Mouse (Mus musculus): ENCODE results near the gene Kl. TPM values are rescaled to one million over a fixed set of nuclear protein-coding genes. Genes with fewer than 3 reads are reported as not detected.
A peak's percentile ranks its signal among the peaks of the same experiment; 100 is the strongest.

Kl gene
- polyA plus RNA-seq, 1 experiment from 2014 or later, result 0.42 TPM

DNA sequence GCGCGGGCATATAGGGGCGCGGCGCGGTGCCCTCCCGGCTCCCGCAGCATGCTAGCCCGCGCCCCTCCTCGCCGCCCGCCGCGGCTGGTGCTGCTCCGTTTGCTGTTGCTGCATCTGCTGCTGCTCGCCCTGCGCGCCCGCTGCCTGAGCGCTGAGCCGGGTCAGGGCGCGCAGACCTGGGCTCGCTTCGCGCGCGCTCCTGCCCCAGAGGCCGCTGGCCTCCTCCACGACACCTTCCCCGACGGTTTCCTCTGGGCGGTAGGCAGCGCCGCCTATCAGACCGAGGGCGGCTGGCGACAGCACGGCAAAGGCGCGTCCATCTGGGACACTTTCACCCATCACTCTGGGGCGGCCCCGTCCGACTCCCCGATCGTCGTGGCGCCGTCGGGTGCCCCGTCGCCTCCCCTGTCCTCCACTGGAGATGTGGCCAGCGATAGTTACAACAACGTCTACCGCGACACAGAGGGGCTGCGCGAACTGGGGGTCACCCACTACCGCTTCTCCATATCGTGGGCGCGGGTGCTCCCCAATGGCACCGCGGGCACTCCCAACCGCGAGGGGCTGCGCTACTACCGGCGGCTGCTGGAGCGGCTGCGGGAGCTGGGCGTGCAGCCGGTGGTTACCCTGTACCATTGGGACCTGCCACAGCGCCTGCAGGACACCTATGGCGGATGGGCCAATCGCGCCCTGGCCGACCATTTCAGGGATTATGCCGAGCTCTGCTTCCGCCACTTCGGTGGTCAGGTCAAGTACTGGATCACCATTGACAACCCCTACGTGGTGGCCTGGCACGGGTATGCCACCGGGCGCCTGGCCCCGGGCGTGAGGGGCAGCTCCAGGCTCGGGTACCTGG lies 488 bp downstream of the Kl start:
- Histone ChIP-seq H3K4me1 (ENCODE audit: control insufficient read depth, insufficient read depth, low read length) (0 out of 2 replicates have a peak, but pooled peaks cover 4% of the 10 kb centered on the region), H3K36me3 (ENCODE audit: control insufficient read depth, insufficient read depth, low read length) (no peaks in the 10 kb centered on the region), H3K9me3 (ENCODE audit: control insufficient read depth, low read length) (no peaks in the 10 kb centered on the region), H3K4me3 (ENCODE audit: low read depth, low read length) (peak overlapping the region; percentile 50), H3K27ac (replicated peaks; ENCODE audit: low read depth, low read length) (no peak overlapping the region), H3K27me3 (replicated peaks; ENCODE audit: control insufficient read depth, insufficient read depth, low read length) (peaks cover 38% of the 10 kb centered on the region), H3K9ac (ENCODE audit: low read depth, low read length) (peak overlapping the region; percentile 54), H3K4me2 (ENCODE audit: low read depth, low read length) (peak overlapping the region; percentile 80)
- 0% methylated on average over 19 of the region's 89 CpGs for WGBS
- DNase-seq (ENCODE audit: low spot score) (peak; percentile 39), ATAC-seq (ENCODE audit: low read depth) (peak; percentile 55; the same call in 1 of the 2 replicates)

DNA sequence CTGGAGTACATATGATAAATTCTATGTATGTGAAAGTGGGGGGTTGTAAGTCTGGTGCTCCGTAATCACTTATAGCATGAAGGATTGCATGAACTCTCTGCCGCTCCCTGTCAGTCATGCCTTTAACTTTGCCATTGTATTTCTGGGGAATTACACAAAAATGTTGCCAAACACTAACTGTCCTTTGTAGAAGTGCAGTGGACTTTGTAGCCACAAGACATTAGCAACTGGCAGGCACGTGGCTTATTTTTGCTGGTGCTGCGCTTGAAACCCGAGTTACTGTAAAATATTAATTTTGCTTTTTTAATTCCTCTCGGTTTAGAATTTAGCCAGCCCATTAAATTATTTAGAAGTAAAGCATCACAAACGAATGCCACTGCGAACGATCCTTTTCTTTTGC lies 2.4 kb downstream of the Kl start:
- Histone ChIP-seq H3K36me3 (ENCODE audit: control insufficient read depth, insufficient read depth, low read length) (no peaks in the 10 kb centered on the region), H3K4me3 (ENCODE audit: low read depth, low read length) (no peak overlapping the region), H3K27ac (replicated peaks; ENCODE audit: low read depth, low read length) (no peak overlapping the region), H3K9ac (ENCODE audit: low read depth, low read length) (no peak overlapping the region), H3K27me3 (replicated peaks; ENCODE audit: control insufficient read depth, insufficient read depth, low read length) (peaks cover 38% of the 10 kb centered on the region), H3K4me1 (ENCODE audit: control insufficient read depth, insufficient read depth, low read length) (0 out of 2 replicates have a peak, but pooled peaks cover 4% of the 10 kb centered on the region), H3K9me3 (ENCODE audit: control insufficient read depth, low read length) (no peaks in the 10 kb centered on the region), H3K4me2 (ENCODE audit: low read depth, low read length) (no peak overlapping the region)
- no peak for DNase-seq (ENCODE audit: low spot score)
- ATAC-seq (ENCODE audit: low read depth), result no peak
- WGBS, result 80% methylated on average over 9 of the region's 9 CpGs

DNA sequence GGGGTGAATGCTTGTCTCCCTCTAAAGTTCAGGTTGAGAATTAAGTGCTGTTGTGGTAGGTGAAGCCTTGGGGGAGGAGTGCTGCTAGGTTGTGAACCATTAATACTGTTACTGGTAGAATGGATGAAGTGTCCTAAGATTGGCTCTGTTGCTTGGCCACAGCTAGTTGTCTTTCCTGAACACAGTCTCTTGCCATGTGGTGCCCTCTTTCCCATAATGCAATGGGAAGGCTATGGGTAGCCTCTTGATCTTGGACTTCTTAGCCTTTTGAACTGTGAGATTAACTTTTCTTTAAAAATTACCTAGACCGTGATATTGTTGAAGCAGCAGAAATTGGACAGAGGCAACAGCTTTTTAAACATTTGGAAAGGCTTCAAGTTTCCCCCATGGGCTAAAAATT lies 7.5 kb downstream of the Kl start:
- H3K4me1 ChIP-seq (ENCODE audit: control insufficient read depth, insufficient read depth, low read length), result no peaks in the 10 kb centered on the region
- H3K36me3 ChIP-seq (ENCODE audit: control insufficient read depth, insufficient read depth, low read length), result no peaks in the 10 kb centered on the region
- H3K9me3 ChIP-seq (ENCODE audit: control insufficient read depth, low read length), result no peaks in the 10 kb centered on the region
- WGBS, result 66% methylated on average over 1 of the region's 1 CpGs
- no peak overlapping the region for H3K27ac ChIP-seq (replicated peaks; ENCODE audit: low read depth, low read length)
- H3K27me3 ChIP-seq (replicated peaks; ENCODE audit: control insufficient read depth, insufficient read depth, low read length), result no peaks in the 10 kb centered on the region
- DNase-seq (ENCODE audit: low spot score), result no peak
- ATAC-seq (ENCODE audit: low read depth), result no peak
- no peak overlapping the region for H3K4me2 ChIP-seq (ENCODE audit: low read depth, low read length)
- H3K9ac ChIP-seq (ENCODE audit: low read depth, low read length), result no peak overlapping the region
- H3K4me3 ChIP-seq (ENCODE audit: low read depth, low read length), result no peak overlapping the region

DNA sequence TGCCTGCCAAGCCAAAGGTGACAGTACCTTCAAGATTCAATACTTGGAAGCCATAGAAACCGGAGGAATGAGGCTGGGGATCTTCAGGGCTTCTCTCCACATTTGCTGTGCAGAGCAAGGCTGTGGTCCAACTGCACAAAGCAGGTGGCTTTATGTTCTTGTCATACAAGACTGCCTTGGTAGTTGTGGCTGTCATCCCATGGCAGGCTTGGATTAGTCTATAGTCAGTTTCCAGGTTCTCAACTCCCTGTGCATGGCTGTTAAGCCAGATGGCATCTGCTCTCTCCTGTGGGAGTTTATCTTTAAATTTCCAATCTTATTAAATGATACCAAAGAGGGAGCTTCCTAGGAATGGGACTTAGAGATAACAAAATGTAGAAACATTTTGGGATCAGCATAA lies 9.2 kb downstream of the Kl start:
- H3K4me3 ChIP-seq (ENCODE audit: low read depth, low read length), result no peak overlapping the region
- H3K4me2 ChIP-seq (ENCODE audit: low read depth, low read length), result no peak overlapping the region
- no peaks in the 10 kb centered on the region for H3K9me3 ChIP-seq (ENCODE audit: control insufficient read depth, low read length)
- H3K27ac ChIP-seq (replicated peaks; ENCODE audit: low read depth, low read length), result no peak overlapping the region
- no peak overlapping the region for H3K9ac ChIP-seq (ENCODE audit: low read depth, low read length)
- DNase-seq (ENCODE audit: low spot score) (no peak), ATAC-seq (ENCODE audit: low read depth) (no peak)
- H3K36me3 ChIP-seq (ENCODE audit: control insufficient read depth, insufficient read depth, low read length), result no peaks in the 10 kb centered on the region
- H3K4me1 ChIP-seq (ENCODE audit: control insufficient read depth, insufficient read depth, low read length), result no peaks in the 10 kb centered on the region
- H3K27me3 ChIP-seq (replicated peaks; ENCODE audit: control insufficient read depth, insufficient read depth, low read length), result no peaks in the 10 kb centered on the region
- 79% methylated on average over 1 of the region's 1 CpGs for WGBS

DNA sequence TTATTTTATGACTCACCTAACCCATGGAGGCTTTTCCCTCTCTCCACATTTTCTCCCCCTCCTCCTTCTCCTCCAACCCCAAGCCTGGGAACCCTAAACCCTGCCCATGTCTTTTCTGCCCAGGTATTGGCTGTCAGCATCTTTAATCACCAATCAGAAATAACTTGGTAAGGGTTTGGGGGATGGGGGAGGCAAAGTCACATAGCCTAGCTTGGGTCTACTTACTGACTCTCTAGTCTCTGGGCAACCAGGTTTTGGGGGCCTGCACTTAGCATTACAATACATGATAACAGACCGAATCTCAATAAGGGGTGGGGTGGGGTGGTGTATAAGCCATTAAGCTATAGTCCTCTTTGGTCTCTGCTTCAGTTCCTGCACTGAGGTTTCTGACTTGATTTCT lies 10.3 kb downstream of the Kl start:
- ATAC-seq (ENCODE audit: low read depth), result no peak
- Histone ChIP-seq H3K4me1 (ENCODE audit: control insufficient read depth, insufficient read depth, low read length) (no peaks in the 10 kb centered on the region), H3K27ac (replicated peaks; ENCODE audit: low read depth, low read length) (no peak overlapping the region), H3K4me2 (ENCODE audit: low read depth, low read length) (no peak overlapping the region), H3K27me3 (replicated peaks; ENCODE audit: control insufficient read depth, insufficient read depth, low read length) (no peaks in the 10 kb centered on the region), H3K4me3 (ENCODE audit: low read depth, low read length) (no peak overlapping the region), H3K36me3 (ENCODE audit: control insufficient read depth, insufficient read depth, low read length) (no peaks in the 10 kb centered on the region), H3K9me3 (ENCODE audit: control insufficient read depth, low read length) (no peaks in the 10 kb centered on the region), H3K9ac (ENCODE audit: low read depth, low read length) (no peak overlapping the region)
- DNase-seq (ENCODE audit: low spot score), result no peak
- 87% methylated on average over 1 of the region's 1 CpGs for WGBS

DNA sequence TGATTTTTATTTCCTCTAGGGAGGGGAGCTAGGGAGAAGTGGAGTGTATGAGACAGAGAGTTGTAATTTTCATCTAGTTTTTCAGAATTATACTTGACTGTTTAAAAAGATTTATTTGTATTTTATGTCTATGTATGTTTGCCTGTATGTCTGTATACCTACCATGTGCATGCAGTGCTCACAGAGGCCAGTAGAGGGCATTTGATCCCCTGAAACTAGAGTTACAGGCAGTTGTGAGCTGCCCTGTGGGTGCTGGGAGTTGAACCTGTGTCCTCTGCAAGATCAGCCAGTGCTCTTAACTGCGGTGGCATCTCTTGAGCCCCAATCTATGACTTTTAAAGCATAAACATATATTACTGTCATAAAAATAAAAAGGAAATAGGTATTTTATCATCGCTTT lies 15.5 kb downstream of the Kl start:
- Histone ChIP-seq H3K27ac (replicated peaks; ENCODE audit: low read depth, low read length) (no peak overlapping the region), H3K36me3 (ENCODE audit: control insufficient read depth, insufficient read depth, low read length) (no peaks in the 10 kb centered on the region), H3K9me3 (ENCODE audit: control insufficient read depth, low read length) (peaks cover 5% of the 10 kb centered on the region; the same call in 1 of the 2 replicates), H3K4me3 (ENCODE audit: low read depth, low read length) (no peak overlapping the region), H3K4me2 (ENCODE audit: low read depth, low read length) (no peak overlapping the region), H3K4me1 (ENCODE audit: control insufficient read depth, insufficient read depth, low read length) (no peaks in the 10 kb centered on the region; the same call in 1 of the 2 replicates), H3K27me3 (replicated peaks; ENCODE audit: control insufficient read depth, insufficient read depth, low read length) (no peaks in the 10 kb centered on the region), H3K9ac (ENCODE audit: low read depth, low read length) (no peak overlapping the region)
- ATAC-seq (ENCODE audit: low read depth), result no peak
- no peak for DNase-seq (ENCODE audit: low spot score)
- over 99% methylated on average over 2 of the region's 2 CpGs for whole genome bisulfite sequencing

DNA sequence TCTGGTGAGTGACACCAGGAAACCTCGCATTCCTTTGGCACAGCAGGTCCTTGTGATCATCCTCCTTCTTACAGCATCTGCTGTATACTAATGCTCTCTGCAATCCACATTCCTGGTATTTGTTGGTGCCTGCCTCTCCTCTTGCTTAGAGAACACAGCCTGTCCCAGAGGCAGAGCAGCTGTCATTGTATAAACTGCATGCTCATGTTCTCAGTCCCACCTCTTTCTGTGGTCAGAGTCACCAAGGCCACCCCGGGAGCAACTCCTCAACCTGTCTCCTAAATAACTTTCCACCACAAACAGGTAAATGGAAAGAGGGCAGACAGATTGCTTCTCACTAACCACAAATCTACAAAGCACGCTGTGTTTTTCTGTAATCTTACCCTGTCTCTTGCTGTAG lies 18.1 kb downstream of the Kl start:
- no peak overlapping the region for H3K27ac ChIP-seq (replicated peaks; ENCODE audit: low read depth, low read length)
- H3K4me2 ChIP-seq (ENCODE audit: low read depth, low read length), result no peak overlapping the region
- H3K27me3 ChIP-seq (replicated peaks; ENCODE audit: control insufficient read depth, insufficient read depth, low read length), result no peaks in the 10 kb centered on the region
- ATAC-seq (ENCODE audit: low read depth) (peak; percentile 83), DNase-seq (ENCODE audit: low spot score) (peak; percentile 51)
- H3K9ac ChIP-seq (ENCODE audit: low read depth, low read length), result no peak overlapping the region
- WGBS, result 33% methylated on average over 3 of the region's 3 CpGs
- H3K4me3 ChIP-seq (ENCODE audit: low read depth, low read length), result no peak overlapping the region
- H3K4me1 ChIP-seq (ENCODE audit: control insufficient read depth, insufficient read depth, low read length), result no peaks in the 10 kb centered on the region; the same call in 1 of the 2 replicates
- no peaks in the 10 kb centered on the region for H3K36me3 ChIP-seq (ENCODE audit: control insufficient read depth, insufficient read depth, low read length)
- H3K9me3 ChIP-seq (ENCODE audit: control insufficient read depth, low read length), result peaks cover 5% of the 10 kb centered on the region; the same call in 1 of the 2 replicates

DNA sequence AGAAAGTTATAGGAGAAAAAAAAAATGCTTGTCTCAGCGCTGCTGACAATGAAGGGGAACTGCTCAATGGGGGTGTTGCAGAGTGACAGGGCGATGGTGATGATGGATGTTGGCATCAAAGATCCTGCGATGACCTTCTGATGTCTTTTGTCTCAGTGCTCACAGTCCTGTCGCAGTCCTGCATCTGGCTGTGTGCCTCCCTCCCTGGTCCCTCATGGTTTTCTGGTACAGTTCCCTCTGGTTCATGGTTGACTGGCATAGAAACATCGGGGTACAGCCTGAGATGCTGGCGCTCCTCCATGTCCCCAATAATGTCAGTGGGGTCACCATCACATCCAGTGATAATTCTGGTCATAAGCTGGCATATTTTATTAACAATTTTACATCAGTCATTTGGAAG lies 18.7 kb downstream of the Kl start:
- Histone ChIP-seq H3K9me3 (ENCODE audit: control insufficient read depth, low read length) (peaks cover 5% of the 10 kb centered on the region; the same call in 1 of the 2 replicates), H3K4me1 (ENCODE audit: control insufficient read depth, insufficient read depth, low read length) (no peaks in the 10 kb centered on the region; the same call in 1 of the 2 replicates), H3K27ac (replicated peaks; ENCODE audit: low read depth, low read length) (no peak overlapping the region), H3K4me2 (ENCODE audit: low read depth, low read length) (no peak overlapping the region), H3K27me3 (replicated peaks; ENCODE audit: control insufficient read depth, insufficient read depth, low read length) (no peaks in the 10 kb centered on the region), H3K4me3 (ENCODE audit: low read depth, low read length) (no peak overlapping the region), H3K36me3 (ENCODE audit: control insufficient read depth, insufficient read depth, low read length) (no peaks in the 10 kb centered on the region), H3K9ac (ENCODE audit: low read depth, low read length) (no peak overlapping the region)
- no peak for DNase-seq (ENCODE audit: low spot score)
- no peak for ATAC-seq (ENCODE audit: low read depth)
- 68% methylated on average over 6 of the region's 6 CpGs for WGBS

DNA sequence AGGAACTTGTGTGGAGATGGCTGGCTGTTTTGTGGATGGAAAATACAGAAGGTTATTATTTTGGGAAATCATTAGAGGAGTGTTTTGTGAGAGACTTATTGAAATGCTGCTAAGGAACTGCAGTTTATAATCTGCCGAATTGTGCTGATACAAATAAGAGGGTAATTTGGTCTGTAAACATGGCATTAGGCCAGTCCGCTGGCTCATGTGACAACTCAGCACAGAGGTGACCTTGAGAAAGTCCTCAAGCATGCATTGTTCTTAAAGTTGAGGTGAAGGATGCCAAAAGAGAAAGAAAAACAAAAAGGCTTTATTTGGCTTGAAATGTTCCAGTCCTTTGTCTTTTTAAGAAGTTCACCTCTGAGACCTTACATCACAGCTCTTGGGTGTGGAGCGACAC lies 21.8 kb downstream of the Kl start:
- Histone ChIP-seq H3K4me3 (ENCODE audit: low read depth, low read length) (no peak overlapping the region), H3K36me3 (ENCODE audit: control insufficient read depth, insufficient read depth, low read length) (no peaks in the 10 kb centered on the region), H3K4me1 (ENCODE audit: control insufficient read depth, insufficient read depth, low read length) (peaks cover 6% of the 10 kb centered on the region; the same call in 1 of the 2 replicates), H3K27ac (replicated peaks; ENCODE audit: low read depth, low read length) (no peak overlapping the region), H3K4me2 (ENCODE audit: low read depth, low read length) (no peak overlapping the region), H3K9me3 (ENCODE audit: control insufficient read depth, low read length) (no peaks in the 10 kb centered on the region), H3K27me3 (replicated peaks; ENCODE audit: control insufficient read depth, insufficient read depth, low read length) (no peaks in the 10 kb centered on the region), H3K9ac (ENCODE audit: low read depth, low read length) (no peak overlapping the region)
- 75% methylated on average over 3 of the region's 3 CpGs for WGBS
- ATAC-seq (ENCODE audit: low read depth), result no peak
- peak; percentile 22 for DNase-seq (ENCODE audit: low spot score)
